Mouse (Mus musculus) limb, embryonic 15.5 days (tissue): ENCODE measurements around the gene Supt16. TPM values are rescaled to one million over a fixed set of nuclear protein-coding genes. Genes with fewer than 3 reads are reported as not detected.
A peak's percentile ranks its signal among the peaks of the same experiment; 100 is the strongest.

Experiments used
- ATAC-seq: fragments of 200-750 bp; cut with Nextera tagmentation; 2 replicates; pipeline ENCODE4 v1.8.0; 2017; ENCODE audit warnings: low read depth, moderate TSS enrichment; ENCODE audit not compliant: insufficient number of reproducible peaks, low FRiP score, low TSS enrichment
- H3K27ac ChIP-seq: fragments of 300-500 bp; sonication (generic); 2 replicates; pipeline ENCODE4 v1.5.1; 2015; ENCODE audit warnings: moderate library complexity, mild to moderate bottlenecking, inconsistent platforms
- H3K27me3 ChIP-seq: fragments of 300-500 bp; sonication (generic); 2 replicates; pipeline ENCODE4 v1.6.1; 2015; ENCODE audit warnings: inconsistent platforms
- H3K36me3 ChIP-seq: fragments of 300-500 bp; sonication (generic); 2 replicates; pipeline ENCODE4 v1.6.1; 2015; ENCODE audit warnings: inconsistent platforms
- H3K4me1 ChIP-seq: fragments of 300-500 bp; sonication (generic); 2 replicates; pipeline ENCODE4 v1.6.1; 2015; ENCODE audit warnings: inconsistent platforms
- H3K4me2 ChIP-seq: fragments of 300-500 bp; sonication (generic); 2 replicates; pipeline ENCODE4 v1.6.1; 2015; ENCODE audit warnings: mild to moderate bottlenecking, inconsistent platforms
- H3K4me3 ChIP-seq: fragments of 300-500 bp; sonication (generic); 2 replicates; pipeline ENCODE4 v1.5.1; 2015; ENCODE audit warnings: mild to moderate bottlenecking, inconsistent platforms
- H3K9ac ChIP-seq: fragments of 300-500 bp; sonication (generic); 2 replicates; pipeline ENCODE4 v1.6.1; 2015; ENCODE audit warnings: inconsistent platforms
- H3K9me3 ChIP-seq: fragments of 300-500 bp; sonication (generic); 2 replicates; pipeline ENCODE4 v1.6.1; 2016; ENCODE audit warnings: inconsistent platforms
- WGBS: fragments of 180-500 bp; shearing (Covaris S2); methylation state at CpG from one replicate; pipeline ENCODE4 v1.1.7; 2015; 5-methylcytosine and 5-hydroxymethylcytosine counted together
- polyA plus RNA-seq: library from polyadenylated mRNA; unstranded; fragments of >200 nt; fragmentation: Nextera tagmentation; extraction: Ambion mirVana; gene quantifications from 2 replicates; pipeline ENCODE4 v1.2.1, GENCODE M21; 2015

Supt16 gene
- polyA plus RNA-seq, 1 experiment from 2014 or later, result 51.4 TPM

GRCm38 (mm10) chr14:52196230-52197155 lies 723 bp downstream of the Supt16 start:
- Histone ChIP-seq H3K36me3 (peaks cover 32% of the 10 kb centered on the region), H3K27me3 (no peaks in the 10 kb centered on the region)
- 1% methylated on average over 58 of the region's 59 CpGs for WGBS

GRCm38 (mm10) chr14:52195691-52196090 lies 1.5 kb downstream of the Supt16 start:
- no peak for ATAC-seq
- Histone ChIP-seq H3K4me1 (peaks cover 10% of the 10 kb centered on the region; the same call in 1 of the 2 replicates), H3K36me3 (peaks cover 27% of the 10 kb centered on the region), H3K4me2 (peak overlapping the region; percentile 74), H3K9ac (no peak overlapping the region), H3K27ac (no peak overlapping the region), H3K4me3 (peak overlapping the region; percentile 100), H3K27me3 (no peaks in the 10 kb centered on the region), H3K9me3 (no peaks in the 10 kb centered on the region)
- 12% methylated on average over 3 of the region's 3 CpGs for WGBS

More at GRCm38 (mm10) chr14:52196230-52197155, 723 bp downstream of the Supt16 start:
- Histone ChIP-seq H3K4me2 (peak overlapping the region; percentile 74), H3K27ac (peak overlapping the region; percentile 99), H3K4me1 (peaks cover 10% of the 10 kb centered on the region; the same call in 1 of the 2 replicates), H3K9ac (peak overlapping the region; percentile 100), H3K9me3 (no peaks in the 10 kb centered on the region), H3K4me3 (peak overlapping the region; percentile 100)
- no peak for ATAC-seq

GRCm38 (mm10) chr14:52190740-52191359 lies 6.4 kb downstream of the Supt16 start:
- H3K4me1 ChIP-seq, result no peaks in the 10 kb centered on the region; the same call in 1 of the 2 replicates
- H3K4me2 ChIP-seq, result no peak overlapping the region
- H3K27me3 ChIP-seq, result no peaks in the 10 kb centered on the region
- ATAC-seq, result no peak
- no peaks in the 10 kb centered on the region for H3K9me3 ChIP-seq
- H3K36me3 ChIP-seq, result peaks cover 7% of the 10 kb centered on the region
- no peak overlapping the region for H3K27ac ChIP-seq
- H3K4me3 ChIP-seq, result no peak overlapping the region
- H3K9ac ChIP-seq, result no peak overlapping the region

GRCm38 (mm10) chr14:52189519-52189918 lies 7.7 kb downstream of the Supt16 start:
- no peak overlapping the region for H3K4me3 ChIP-seq
- H3K9ac ChIP-seq, result no peak overlapping the region
- no peak for ATAC-seq
- 75% methylated on average over 2 of the region's 2 CpGs for WGBS
- H3K36me3 ChIP-seq, result peaks cover 7% of the 10 kb centered on the region
- H3K4me2 ChIP-seq, result no peak overlapping the region
- H3K27me3 ChIP-seq, result no peaks in the 10 kb centered on the region
- no peaks in the 10 kb centered on the region for H3K4me1 ChIP-seq
- no peak overlapping the region for H3K27ac ChIP-seq
- H3K9me3 ChIP-seq, result no peaks in the 10 kb centered on the region

- Histone ChIP-seq H3K4me1 (no peaks in the 10 kb centered on the region), H3K27me3 (no peaks in the 10 kb centered on the region), H3K9ac (no peak overlapping the region), H3K36me3 (peaks cover 11% of the 10 kb centered on the region), H3K27ac (no peak overlapping the region), H3K4me2 (no peak overlapping the region), H3K4me3 (no peak overlapping the region), H3K9me3 (no peaks in the 10 kb centered on the region)
- 87% methylated on average over 1 of the region's 1 CpGs for WGBS
- ATAC-seq, result no peak
Observed at GRCm38 (mm10) chr14:52188788-52189187, 8.4 kb downstream of the Supt16 start.

GRCm38 (mm10) chr14:52166571-52166970 lies 30.6 kb downstream of the Supt16 start:
- Histone ChIP-seq H3K27ac (no peak overlapping the region), H3K27me3 (no peaks in the 10 kb centered on the region), H3K4me3 (no peak overlapping the region), H3K4me1 (no peaks in the 10 kb centered on the region), H3K9ac (no peak overlapping the region), H3K9me3 (no peaks in the 10 kb centered on the region), H3K36me3 (peaks cover 65% of the 10 kb centered on the region), H3K4me2 (no peak overlapping the region)
- no peak for ATAC-seq
- 87% methylated on average over 2 of the region's 2 CpGs for WGBS

GRCm38 (mm10) chr14:52160911-52161310 lies 36.3 kb downstream of the Supt16 start:
- H3K9ac ChIP-seq, result no peak overlapping the region
- H3K27me3 ChIP-seq, result no peaks in the 10 kb centered on the region
- no peak overlapping the region for H3K27ac ChIP-seq
- H3K4me2 ChIP-seq, result no peak overlapping the region
- no peak overlapping the region for H3K4me3 ChIP-seq
- 72% methylated on average over 6 of the region's 6 CpGs for WGBS
- no peak for ATAC-seq
- H3K36me3 ChIP-seq, result peaks cover 69% of the 10 kb centered on the region
- H3K9me3 ChIP-seq, result no peaks in the 10 kb centered on the region
- no peaks in the 10 kb centered on the region for H3K4me1 ChIP-seq

- ATAC-seq, result no peak
- 80% methylated on average over 2 of the region's 2 CpGs for WGBS
Observed at GRCm38 (mm10) chr14:52155008-52155407, 42.2 kb downstream of the Supt16 start.

GRCm38 (mm10) chr14:52152613-52153012 lies 44.6 kb downstream of the Supt16 start:
- H3K4me3 ChIP-seq, result no peak overlapping the region
- H3K27me3 ChIP-seq, result no peaks in the 10 kb centered on the region
- ATAC-seq, result no peak
- H3K27ac ChIP-seq, result no peak overlapping the region
- H3K4me2 ChIP-seq, result no peak overlapping the region
- no peaks in the 10 kb centered on the region for H3K36me3 ChIP-seq
- WGBS, result 66% methylated on average over 3 of the region's 3 CpGs
- H3K9me3 ChIP-seq, result no peaks in the 10 kb centered on the region
- H3K4me1 ChIP-seq, result no peaks in the 10 kb centered on the region
- H3K9ac ChIP-seq, result no peak overlapping the region

More at GRCm38 (mm10) chr14:52155008-52155407, 42.2 kb downstream of the Supt16 start:
- no peaks in the 10 kb centered on the region for H3K27me3 ChIP-seq
- no peak overlapping the region for H3K4me2 ChIP-seq
- H3K27ac ChIP-seq, result no peak overlapping the region
- no peaks in the 10 kb centered on the region for H3K4me1 ChIP-seq
- H3K9me3 ChIP-seq, result no peaks in the 10 kb centered on the region
- H3K36me3 ChIP-seq, result peaks cover 19% of the 10 kb centered on the region
- no peak overlapping the region for H3K9ac ChIP-seq
- no peak overlapping the region for H3K4me3 ChIP-seq

- Histone ChIP-seq H3K4me1 (no peaks in the 10 kb centered on the region), H3K27me3 (no peaks in the 10 kb centered on the region), H3K4me3 (no peak overlapping the region), H3K27ac (no peak overlapping the region), H3K9ac (no peak overlapping the region), H3K36me3 (no peaks in the 10 kb centered on the region), H3K9me3 (no peaks in the 10 kb centered on the region), H3K4me2 (no peak overlapping the region)
- 30% methylated on average over 7 of the region's 7 CpGs for WGBS
- no peak for ATAC-seq
Observed at GRCm38 (mm10) chr14:52152179-52152578, 45.0 kb downstream of the Supt16 start.

GRCm38 (mm10) chr14:52149888-52150287 lies 47.3 kb downstream of the Supt16 start:
- Histone ChIP-seq H3K4me1 (no peaks in the 10 kb centered on the region), H3K27ac (no peak overlapping the region), H3K9ac (no peak overlapping the region), H3K9me3 (no peaks in the 10 kb centered on the region), H3K27me3 (no peaks in the 10 kb centered on the region), H3K4me2 (no peak overlapping the region), H3K36me3 (no peaks in the 10 kb centered on the region), H3K4me3 (no peak overlapping the region)
- no peak for ATAC-seq
- 45% methylated on average over 4 of the region's 4 CpGs for WGBS

GRCm38 (mm10) chr14:52146540-52146939 lies 50.7 kb downstream of the Supt16 start:
- no peak overlapping the region for H3K9ac ChIP-seq
- no peak overlapping the region for H3K4me2 ChIP-seq
- H3K36me3 ChIP-seq, result no peaks in the 10 kb centered on the region
- no peak overlapping the region for H3K27ac ChIP-seq
- WGBS, result 68% methylated on average over 4 of the region's 4 CpGs
- no peaks in the 10 kb centered on the region for H3K9me3 ChIP-seq
- H3K27me3 ChIP-seq, result no peaks in the 10 kb centered on the region
- no peak for ATAC-seq
- H3K4me3 ChIP-seq, result no peak overlapping the region
- no peaks in the 10 kb centered on the region for H3K4me1 ChIP-seq
